Mouse (Mus musculus) CH12.LX (cell line): ENCODE data around the gene Prr5l.

Experiments
- CTCF ChIP-seq, 2 experiments: IDR thresholded peaks in 1 of 2; conservative IDR thresholded peaks in 1 of 2; 2 replicates each; pipeline ENCODE4 v1.5.1; 2011 to 2012; ENCODE audit warnings: low read depth in 2 of 2, low read length in 2 of 2, improper control_type of control experiment in 1 of 2, inconsistent platforms in 1 of 2, mild to moderate bottlenecking in 1 of 2, moderate library complexity in 1 of 2
- HCFC1 ChIP-seq: IDR thresholded peaks from 2 replicates; pipeline ENCODE4 v1.6.1; 2012; ENCODE audit warnings: low read depth, mild to moderate bottlenecking, inconsistent platforms, low read length, improper control_type of control experiment
- IRF4 ChIP-seq: IDR thresholded peaks from 2 replicates; pipeline ENCODE4 v1.6.1; 2014; ENCODE audit warnings: low read depth, mild to moderate bottlenecking, inconsistent platforms, low read length, improper control_type of control experiment
- NELFE ChIP-seq: IDR thresholded peaks from 2 replicates; pipeline ENCODE4 v1.6.1; 2011; ENCODE audit warnings: low read depth, low read length, improper control_type of control experiment
- USF2 ChIP-seq: conservative IDR thresholded peaks from 2 replicates; pipeline ENCODE4 v1.6.1; 2011; ENCODE audit warnings: low read depth, low read length, improper control_type of control experiment
- ZNF384 ChIP-seq: IDR thresholded peaks from 2 replicates; pipeline ENCODE4 v1.6.1; 2012; ENCODE audit warnings: low read depth, low read length, improper control_type of control experiment, inconsistent platforms

GRCm38 (mm10) chr2:101908773-101909172 is 25.9 kb upstream of the Prr5l start:
- TF ChIP-seq NELFE = no peak
- TF ChIP-seq CTCF (conservative IDR thresholded peaks at IDR 0.05 in 1 of 2, IDR thresholded peaks at IDR 0.05 in 1 of 2; ENCODE audit: low read depth in 2 of 2, low read length in 2 of 2) = no peak
- no peak for TF ChIP-seq HCFC1
- TF ChIP-seq ZNF384 = no peak
- no peak for TF ChIP-seq IRF4
- no peak for TF ChIP-seq USF2
